Mouse (Mus musculus): ENCODE data around the gene Frmd4b. TPM values are rescaled to one million over a fixed set of nuclear protein-coding genes. Genes with fewer than 3 reads are reported as not detected.

Gene Frmd4b
- polyA plus RNA-seq, 1 experiment from 2014 or later = 15.8 TPM

- Histone ChIP-seq H3K9ac (replicated peaks; ENCODE audit: low read length) (peak overlapping the region; percentile 79), H3K4me3 (ENCODE audit: low read depth, low read length) (peak overlapping the region; percentile 70), H3K9me3 (replicated peaks; ENCODE audit: control insufficient read depth, low read length) (no peaks in the 10 kb centered on the region), H3K4me1 (ENCODE audit: control insufficient read depth, insufficient read depth, low read length) (no peaks in the 10 kb centered on the region), H3K36me3 (replicated peaks; ENCODE audit: control insufficient read depth, insufficient read depth, low read depth, low read length) (no peaks in the 10 kb centered on the region), H3K4me2 (ENCODE audit: low read depth, low read length) (peak overlapping the region; percentile 96), H3K27me3 (ENCODE audit: control insufficient read depth, insufficient read depth, low read length) (no peaks in the 10 kb centered on the region), H3K27ac (replicated peaks; ENCODE audit: low read depth, low read length) (peak overlapping the region; percentile 36)
- WGBS = under 1% methylated on average over 34 of the region's 40 CpGs
- DNase-seq (ENCODE audit: low spot score) (peak; percentile 80), ATAC-seq (replicated peaks; ENCODE audit: insufficient number of reproducible peaks, low FRiP score, low TSS enrichment, low read depth) (peak; percentile 46)
Measured at GRCm38 (mm10) chr6:97616658-97617265, 579 bp downstream of the Frmd4b start.

GRCm38 (mm10) chr6:97615901-97616461 is 1.4 kb downstream of the Frmd4b start:
- DNase-seq (ENCODE audit: low spot score) (peak; percentile 46), ATAC-seq (replicated peaks; ENCODE audit: insufficient number of reproducible peaks, low FRiP score, low TSS enrichment, low read depth) (no peak)
- 7% methylated on average over 16 of the region's 16 CpGs for WGBS
- H3K27me3 ChIP-seq (ENCODE audit: control insufficient read depth, insufficient read depth, low read length) = no peaks in the 10 kb centered on the region
- H3K27ac ChIP-seq (replicated peaks; ENCODE audit: low read depth, low read length) = no peak overlapping the region
- H3K4me1 ChIP-seq (ENCODE audit: control insufficient read depth, insufficient read depth, low read length) = no peaks in the 10 kb centered on the region
- H3K4me3 ChIP-seq (ENCODE audit: low read depth, low read length) = peak overlapping the region; percentile 70
- peak overlapping the region; percentile 96 for H3K4me2 ChIP-seq (ENCODE audit: low read depth, low read length)
- no peaks in the 10 kb centered on the region for H3K36me3 ChIP-seq (replicated peaks; ENCODE audit: control insufficient read depth, insufficient read depth, low read depth, low read length)
- peak overlapping the region; percentile 79 for H3K9ac ChIP-seq (replicated peaks; ENCODE audit: low read length)
- no peaks in the 10 kb centered on the region for H3K9me3 ChIP-seq (replicated peaks; ENCODE audit: control insufficient read depth, low read length)

GRCm38 (mm10) chr6:97614179-97614578 is 3.2 kb downstream of the Frmd4b start:
- Histone ChIP-seq H3K4me3 (ENCODE audit: low read depth, low read length) (no peak overlapping the region), H3K9me3 (replicated peaks; ENCODE audit: control insufficient read depth, low read length) (no peaks in the 10 kb centered on the region), H3K9ac (replicated peaks; ENCODE audit: low read length) (no peak overlapping the region), H3K4me1 (ENCODE audit: control insufficient read depth, insufficient read depth, low read length) (no peaks in the 10 kb centered on the region), H3K36me3 (replicated peaks; ENCODE audit: control insufficient read depth, insufficient read depth, low read depth, low read length) (no peaks in the 10 kb centered on the region), H3K4me2 (ENCODE audit: low read depth, low read length) (no peak overlapping the region), H3K27me3 (ENCODE audit: control insufficient read depth, insufficient read depth, low read length) (no peaks in the 10 kb centered on the region), H3K27ac (replicated peaks; ENCODE audit: low read depth, low read length) (no peak overlapping the region)
- no peak for ATAC-seq (replicated peaks; ENCODE audit: insufficient number of reproducible peaks, low FRiP score, low TSS enrichment, low read depth)
- no peak for DNase-seq (ENCODE audit: low spot score)

- H3K27me3 ChIP-seq (ENCODE audit: control insufficient read depth, insufficient read depth, low read length) = no peaks in the 10 kb centered on the region
- DNase-seq (ENCODE audit: low spot score) = no peak
Measured at GRCm38 (mm10) chr6:97612861-97613260, 4.5 kb downstream of the Frmd4b start.

GRCm38 (mm10) chr6:97610051-97610450 is 7.3 kb downstream of the Frmd4b start:
- H3K27me3 ChIP-seq (ENCODE audit: control insufficient read depth, insufficient read depth, low read length) = no peaks in the 10 kb centered on the region
- H3K27ac ChIP-seq (replicated peaks; ENCODE audit: low read depth, low read length) = no peak overlapping the region
- H3K4me3 ChIP-seq (ENCODE audit: low read depth, low read length) = no peak overlapping the region
- WGBS = 70% methylated on average over 2 of the region's 2 CpGs
- DNase-seq (ENCODE audit: low spot score) (no peak), ATAC-seq (replicated peaks; ENCODE audit: insufficient number of reproducible peaks, low FRiP score, low TSS enrichment, low read depth) (no peak)
- H3K36me3 ChIP-seq (replicated peaks; ENCODE audit: control insufficient read depth, insufficient read depth, low read depth, low read length) = no peaks in the 10 kb centered on the region
- H3K9ac ChIP-seq (replicated peaks; ENCODE audit: low read length) = no peak overlapping the region
- H3K4me1 ChIP-seq (ENCODE audit: control insufficient read depth, insufficient read depth, low read length) = no peaks in the 10 kb centered on the region
- no peaks in the 10 kb centered on the region for H3K9me3 ChIP-seq (replicated peaks; ENCODE audit: control insufficient read depth, low read length)
- no peak overlapping the region for H3K4me2 ChIP-seq (ENCODE audit: low read depth, low read length)

More at GRCm38 (mm10) chr6:97612861-97613260, 4.5 kb downstream of the Frmd4b start:
- 75% methylated on average over 5 of the region's 5 CpGs for WGBS
- Histone ChIP-seq H3K4me1 (ENCODE audit: control insufficient read depth, insufficient read depth, low read length) (no peaks in the 10 kb centered on the region), H3K4me3 (ENCODE audit: low read depth, low read length) (no peak overlapping the region), H3K4me2 (ENCODE audit: low read depth, low read length) (no peak overlapping the region), H3K9me3 (replicated peaks; ENCODE audit: control insufficient read depth, low read length) (no peaks in the 10 kb centered on the region), H3K36me3 (replicated peaks; ENCODE audit: control insufficient read depth, insufficient read depth, low read depth, low read length) (no peaks in the 10 kb centered on the region), H3K27ac (replicated peaks; ENCODE audit: low read depth, low read length) (no peak overlapping the region), H3K9ac (replicated peaks; ENCODE audit: low read length) (no peak overlapping the region)
- ATAC-seq (replicated peaks; ENCODE audit: insufficient number of reproducible peaks, low FRiP score, low TSS enrichment, low read depth) = no peak

- no peak for ATAC-seq (replicated peaks; ENCODE audit: insufficient number of reproducible peaks, low FRiP score, low TSS enrichment, low read depth)
- H3K27ac ChIP-seq (replicated peaks; ENCODE audit: low read depth, low read length) = no peak overlapping the region
- H3K4me3 ChIP-seq (ENCODE audit: low read depth, low read length) = no peak overlapping the region
- no peaks in the 10 kb centered on the region for H3K9me3 ChIP-seq (replicated peaks; ENCODE audit: control insufficient read depth, low read length)
- no peaks in the 10 kb centered on the region for H3K36me3 ChIP-seq (replicated peaks; ENCODE audit: control insufficient read depth, insufficient read depth, low read depth, low read length)
- H3K4me1 ChIP-seq (ENCODE audit: control insufficient read depth, insufficient read depth, low read length) = no peaks in the 10 kb centered on the region
- H3K4me2 ChIP-seq (ENCODE audit: low read depth, low read length) = no peak overlapping the region
- DNase-seq (ENCODE audit: low spot score) = no peak
- no peaks in the 10 kb centered on the region for H3K27me3 ChIP-seq (ENCODE audit: control insufficient read depth, insufficient read depth, low read length)
- H3K9ac ChIP-seq (replicated peaks; ENCODE audit: low read length) = no peak overlapping the region
- WGBS = 50% methylated on average over 3 of the region's 3 CpGs
Measured at GRCm38 (mm10) chr6:97607646-97608045, 9.7 kb downstream of the Frmd4b start.

GRCm38 (mm10) chr6:97595218-97595617 is 22.1 kb downstream of the Frmd4b start:
- H3K4me3 ChIP-seq (ENCODE audit: low read depth, low read length) = no peak overlapping the region
- 64% methylated on average over 3 of the region's 3 CpGs for WGBS
- H3K4me2 ChIP-seq (ENCODE audit: low read depth, low read length) = no peak overlapping the region
- no peaks in the 10 kb centered on the region for H3K27me3 ChIP-seq (ENCODE audit: control insufficient read depth, insufficient read depth, low read length)
- H3K27ac ChIP-seq (replicated peaks; ENCODE audit: low read depth, low read length) = no peak overlapping the region
- ATAC-seq (replicated peaks; ENCODE audit: insufficient number of reproducible peaks, low FRiP score, low TSS enrichment, low read depth) (no peak), DNase-seq (ENCODE audit: low spot score) (no peak)
- H3K9ac ChIP-seq (replicated peaks; ENCODE audit: low read length) = no peak overlapping the region
- H3K9me3 ChIP-seq (replicated peaks; ENCODE audit: control insufficient read depth, low read length) = no peaks in the 10 kb centered on the region
- H3K36me3 ChIP-seq (replicated peaks; ENCODE audit: control insufficient read depth, insufficient read depth, low read depth, low read length) = no peaks in the 10 kb centered on the region
- H3K4me1 ChIP-seq (ENCODE audit: control insufficient read depth, insufficient read depth, low read length) = no peaks in the 10 kb centered on the region

- WGBS = 94% methylated on average over 7 of the region's 7 CpGs
- Histone ChIP-seq H3K4me2 (ENCODE audit: low read depth, low read length) (no peak overlapping the region), H3K4me1 (ENCODE audit: control insufficient read depth, insufficient read depth, low read length) (no peaks in the 10 kb centered on the region), H3K36me3 (replicated peaks; ENCODE audit: control insufficient read depth, insufficient read depth, low read depth, low read length) (no peaks in the 10 kb centered on the region), H3K9me3 (replicated peaks; ENCODE audit: control insufficient read depth, low read length) (no peaks in the 10 kb centered on the region), H3K4me3 (ENCODE audit: low read depth, low read length) (no peak overlapping the region), H3K27ac (replicated peaks; ENCODE audit: low read depth, low read length) (no peak overlapping the region), H3K9ac (replicated peaks; ENCODE audit: low read length) (no peak overlapping the region), H3K27me3 (ENCODE audit: control insufficient read depth, insufficient read depth, low read length) (no peaks in the 10 kb centered on the region)
- DNase-seq (ENCODE audit: low spot score) (no peak), ATAC-seq (replicated peaks; ENCODE audit: insufficient number of reproducible peaks, low FRiP score, low TSS enrichment, low read depth) (no peak)
Measured at GRCm38 (mm10) chr6:97594589-97594988, 22.8 kb downstream of the Frmd4b start.

All from embryonic facial prominence, embryonic 11.5 days (tissue).